Mouse (Mus musculus) heart, postnatal 4 days (tissue): ENCODE results near the gene Trpm3. TPM values are rescaled to one million over a fixed set of nuclear protein-coding genes. Genes with fewer than 3 reads are reported as not detected.

Experiments
- DNase-seq: peaks from one replicate; pipeline ENCODE4 v3.0.0; 2021
- total RNA-seq, 2 experiments: library from RNA; stranded (reverse); gene quantifications; 2 replicates each; pipeline ENCODE4 v1.2.3; 2021

Trpm3 gene
- total RNA-seq, 2 experiments from 2014 or later: 1.3 to 1.4 TPM

DNA sequence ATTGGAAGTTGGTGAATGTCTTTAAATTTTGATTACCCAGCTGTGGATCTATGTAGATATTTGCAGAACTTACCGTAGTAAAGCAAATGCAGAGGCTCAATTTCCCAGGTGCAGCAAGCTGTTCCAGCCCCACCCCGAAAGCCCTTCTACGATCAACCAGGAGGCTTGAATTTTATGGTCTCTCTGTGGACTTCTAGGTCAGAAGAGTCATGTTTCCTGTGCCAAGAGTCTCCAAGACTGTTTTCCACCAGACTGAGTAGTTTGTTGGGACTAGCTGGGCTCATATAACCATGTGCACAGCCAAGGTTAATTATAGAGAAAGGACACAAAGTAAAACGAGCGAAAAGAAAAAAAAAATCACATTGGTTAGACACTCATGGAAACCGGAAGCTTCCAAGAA lies 364.6 kb downstream of the Trpm3 start:
- DNase-seq: no peak

DNA sequence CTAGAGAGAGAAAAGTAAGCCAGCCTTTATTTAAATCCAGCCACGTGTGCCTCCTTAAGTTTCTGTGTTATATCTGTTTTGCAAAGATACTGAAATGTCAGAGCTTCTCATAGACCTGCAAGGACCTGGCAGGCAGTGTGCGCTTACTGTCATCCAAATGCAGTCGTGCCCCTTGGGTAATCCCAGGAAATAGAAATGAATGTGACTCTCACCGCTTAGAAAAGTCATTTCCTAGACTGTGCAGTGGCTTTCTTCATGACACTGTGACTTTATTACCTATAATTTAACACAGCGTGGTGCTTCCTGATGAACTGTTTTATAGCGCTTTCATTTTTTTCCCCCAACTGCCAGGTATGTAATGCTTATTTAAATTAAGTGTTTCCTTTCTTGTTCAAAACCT lies 379.7 kb downstream of the Trpm3 start:
- no peak for DNase-seq

DNA sequence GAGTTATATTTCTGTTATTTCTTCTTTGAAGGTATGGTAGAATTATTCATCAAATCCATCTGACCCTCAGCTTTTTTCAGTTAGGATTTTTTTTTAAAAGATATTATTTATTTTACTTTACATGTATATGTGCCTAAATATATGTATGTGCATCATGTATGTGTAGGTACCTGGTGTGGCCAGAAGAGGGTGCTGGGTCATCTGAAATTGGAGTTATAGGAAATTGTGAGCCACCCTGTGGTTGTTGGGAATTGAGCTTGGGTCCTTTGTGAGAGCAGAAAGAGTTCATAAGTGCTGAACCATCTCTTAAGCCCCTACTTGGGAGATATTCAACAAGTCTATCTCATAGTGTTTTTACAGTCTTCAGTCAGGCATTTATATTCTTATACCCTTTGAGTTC lies 389.1 kb downstream of the Trpm3 start:
- DNase-seq: no peak

DNA sequence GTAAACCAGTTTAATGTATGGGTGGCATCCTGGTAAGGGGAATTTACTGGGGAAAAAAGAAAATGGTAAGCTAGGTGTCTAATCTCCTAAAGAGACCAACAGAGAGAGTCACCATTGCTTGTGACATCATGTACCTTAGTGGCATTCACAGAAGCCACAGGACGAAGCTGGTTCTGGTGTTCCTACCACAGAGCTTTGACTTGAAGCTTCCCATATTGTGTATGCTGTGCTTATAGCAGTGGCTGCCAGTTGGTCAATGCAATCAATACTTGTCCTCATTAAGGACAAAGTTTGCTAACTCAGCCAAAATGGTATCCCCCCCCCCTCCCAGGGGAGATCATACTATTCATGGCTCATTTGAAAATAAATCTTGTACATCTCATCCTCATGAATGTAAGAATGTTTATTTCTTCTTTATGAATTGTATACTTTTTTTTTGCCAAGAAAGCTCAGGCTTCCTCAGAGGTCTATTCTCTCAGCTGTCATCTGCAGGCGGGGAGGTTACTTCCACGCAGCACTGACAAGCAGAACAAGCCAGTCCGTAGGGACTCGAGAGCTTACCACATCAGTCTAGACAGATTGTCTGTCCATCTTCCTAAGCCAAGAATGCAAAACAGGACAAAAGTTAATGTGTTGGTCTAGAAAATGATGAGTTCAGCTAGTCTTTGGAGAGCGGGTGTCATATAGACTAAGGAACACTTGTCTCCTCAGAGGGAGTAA lies 404.3 kb downstream of the Trpm3 start:
- DNase-seq: no peak

DNA sequence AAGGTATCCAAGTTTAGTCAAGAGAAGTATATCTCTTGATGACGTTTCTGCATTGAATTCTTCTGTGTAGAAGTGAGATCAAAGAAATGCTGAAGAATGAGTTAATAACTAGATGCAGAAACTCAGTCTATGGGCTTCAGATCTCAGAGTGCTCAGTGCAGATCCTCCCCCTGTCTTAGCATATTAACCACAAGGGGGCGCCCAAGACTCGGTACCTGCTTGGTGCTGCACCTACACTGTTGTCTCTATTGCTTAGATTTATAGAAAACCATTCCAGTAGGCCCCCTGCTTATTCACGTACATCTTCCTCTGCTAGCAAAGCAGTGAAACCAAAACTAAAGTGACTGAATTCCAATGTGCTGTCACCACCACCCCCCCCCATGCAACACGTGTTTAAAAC lies 413.3 kb downstream of the Trpm3 start:
- DNase-seq: peak; percentile 72

DNA sequence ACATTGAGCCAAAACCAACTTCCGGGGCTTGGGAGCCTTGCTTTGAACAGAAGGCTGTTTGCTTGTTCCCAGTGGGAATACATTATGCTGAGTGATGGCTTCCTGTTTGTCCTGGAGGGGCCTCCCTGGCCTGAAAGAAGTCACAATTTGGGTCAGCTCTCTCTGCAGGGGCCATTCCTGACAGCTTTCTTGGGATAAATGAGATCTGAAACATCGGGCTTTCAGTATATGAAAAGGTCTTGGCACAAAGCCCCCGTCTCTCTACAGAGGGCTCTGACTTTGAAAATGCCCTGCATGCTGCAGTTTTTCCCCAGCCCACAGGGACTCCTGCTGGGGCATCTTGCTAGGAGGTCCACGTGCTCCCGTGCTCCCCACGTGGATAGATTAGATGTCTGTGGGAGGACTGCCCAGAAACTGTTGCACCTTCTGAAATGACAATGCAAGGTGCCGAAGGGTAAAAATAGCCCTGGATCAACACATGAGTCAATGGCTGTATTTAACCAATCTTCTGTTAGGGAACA lies 415.6 kb downstream of the Trpm3 start:
- DNase-seq: peak; percentile 50

DNA sequence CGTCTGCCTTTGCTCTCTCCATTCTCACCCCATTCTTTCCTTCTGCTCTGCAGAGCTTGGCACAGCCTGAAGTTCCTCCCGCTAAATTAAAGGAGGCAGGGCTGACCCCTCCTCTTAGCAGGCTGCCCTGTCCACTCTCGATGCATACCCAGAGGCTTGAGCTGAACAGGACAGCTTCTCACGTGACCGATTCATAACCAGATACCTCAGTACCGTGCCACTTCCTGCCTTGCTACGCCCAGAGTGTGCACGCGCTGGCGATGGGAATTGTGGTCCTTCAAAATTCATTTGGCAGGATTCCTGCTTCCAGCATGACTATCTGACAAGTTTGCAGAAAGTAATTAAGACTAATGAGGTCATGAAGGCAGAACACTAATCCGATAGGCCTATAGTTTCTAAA lies 433.6 kb downstream of the Trpm3 start:
- DNase-seq: no peak

DNA sequence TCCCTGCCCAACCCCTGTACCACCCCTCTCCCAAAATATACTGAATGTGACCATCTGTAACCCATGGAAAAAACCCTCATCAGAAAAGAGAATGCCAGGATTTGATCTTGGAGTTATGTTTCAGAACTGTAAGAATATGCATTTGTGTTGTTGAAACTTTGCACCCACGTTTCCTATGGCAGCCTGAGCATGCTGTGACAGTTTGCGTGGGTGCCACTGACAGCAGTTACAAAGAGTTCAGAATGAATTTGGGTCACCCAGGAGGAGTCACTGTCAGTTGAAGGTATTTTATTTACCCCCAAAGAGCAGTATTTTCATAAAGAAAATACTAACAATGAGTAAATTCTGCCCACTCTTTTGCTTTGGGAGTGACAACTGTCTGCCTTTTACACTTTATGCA lies 434.0 kb downstream of the Trpm3 start:
- DNase-seq: no peak

DNA sequence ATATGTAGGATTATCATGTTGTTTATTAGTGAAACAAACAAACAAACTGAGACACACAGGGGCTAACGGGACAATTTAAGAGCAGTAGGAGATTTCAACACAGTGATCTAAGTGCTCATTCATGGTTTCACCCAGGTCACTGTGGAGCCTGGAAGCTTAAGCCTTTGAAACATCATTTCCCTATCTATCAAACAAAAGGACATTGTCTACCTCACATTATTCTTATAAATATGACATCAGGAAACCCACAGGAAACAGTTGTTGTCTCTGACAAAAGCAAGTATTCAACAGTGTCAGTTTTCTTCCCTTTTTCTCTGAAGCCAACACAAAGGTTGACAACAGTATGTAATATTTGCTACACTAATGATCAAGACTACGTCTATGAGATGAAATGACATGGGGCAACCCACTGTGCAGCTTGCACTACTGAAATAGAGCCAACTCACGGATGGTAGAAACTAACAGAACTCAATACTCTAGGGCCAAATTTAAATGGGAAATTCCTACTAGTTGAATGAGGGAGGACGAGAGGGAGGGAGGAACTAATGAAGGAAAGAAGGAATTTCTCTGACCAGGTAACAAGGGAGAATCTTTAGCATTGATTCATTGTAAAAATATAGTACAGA lies 443.4 kb downstream of the Trpm3 start:
- no peak for DNase-seq

DNA sequence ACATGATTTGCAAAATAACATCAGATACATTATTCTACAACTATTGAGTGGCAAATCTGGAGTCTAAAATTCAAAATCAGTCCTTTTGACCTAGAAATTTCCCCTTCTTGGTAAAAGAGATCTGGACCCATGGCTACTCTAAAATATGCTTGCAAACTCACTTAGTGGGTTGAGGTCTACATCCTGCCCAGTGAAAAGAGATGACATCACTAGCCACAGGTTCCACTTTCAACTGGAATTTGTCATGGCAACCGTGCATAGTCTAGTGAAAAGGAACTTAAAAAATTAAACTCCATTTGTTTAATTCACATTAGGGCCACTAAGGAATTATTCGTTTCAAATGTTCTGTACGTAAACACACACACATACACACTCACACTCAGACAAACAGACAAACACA lies 455.6 kb downstream of the Trpm3 start:
- no peak for DNase-seq

DNA sequence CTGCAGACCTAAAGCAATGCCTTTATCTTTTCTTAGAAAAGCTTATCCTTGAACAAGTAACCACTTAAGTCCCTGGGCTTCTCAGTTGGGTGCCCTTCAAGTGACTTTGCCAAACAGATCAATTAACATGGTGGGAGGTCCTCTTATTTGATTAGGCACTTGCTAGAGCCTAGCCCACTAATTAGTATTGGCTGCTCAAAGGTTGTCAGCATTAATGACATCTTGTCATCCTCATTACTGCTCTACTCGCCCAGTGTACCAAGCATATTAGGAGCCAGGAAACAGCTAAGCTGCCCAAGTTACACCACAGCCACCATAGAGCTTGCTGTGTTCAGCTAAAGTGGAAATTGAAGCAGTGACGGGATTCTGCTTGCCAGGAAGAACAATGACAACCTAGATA lies 456.4 kb downstream of the Trpm3 start:
- DNase-seq: no peak

DNA sequence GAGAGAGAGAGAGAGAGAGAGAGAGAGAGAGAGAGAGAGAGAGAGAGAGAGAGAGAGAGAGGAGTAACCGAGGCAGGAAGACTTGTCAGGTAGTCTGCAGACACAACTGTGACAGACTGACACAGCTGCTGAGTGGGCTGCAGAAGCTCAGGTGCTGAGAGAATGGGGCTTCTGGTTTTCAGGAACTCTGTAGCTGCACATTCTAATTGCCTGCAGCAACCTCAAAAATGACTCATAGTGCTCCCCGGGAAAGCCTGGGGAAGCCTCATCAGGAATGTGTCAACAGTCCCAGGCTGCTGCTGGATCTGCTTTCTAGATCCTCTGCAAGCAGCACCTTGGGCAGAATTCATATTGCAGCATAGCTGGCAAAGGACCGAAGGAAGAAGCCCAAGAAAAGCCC lies 457.9 kb downstream of the Trpm3 start:
- no peak for DNase-seq

DNA sequence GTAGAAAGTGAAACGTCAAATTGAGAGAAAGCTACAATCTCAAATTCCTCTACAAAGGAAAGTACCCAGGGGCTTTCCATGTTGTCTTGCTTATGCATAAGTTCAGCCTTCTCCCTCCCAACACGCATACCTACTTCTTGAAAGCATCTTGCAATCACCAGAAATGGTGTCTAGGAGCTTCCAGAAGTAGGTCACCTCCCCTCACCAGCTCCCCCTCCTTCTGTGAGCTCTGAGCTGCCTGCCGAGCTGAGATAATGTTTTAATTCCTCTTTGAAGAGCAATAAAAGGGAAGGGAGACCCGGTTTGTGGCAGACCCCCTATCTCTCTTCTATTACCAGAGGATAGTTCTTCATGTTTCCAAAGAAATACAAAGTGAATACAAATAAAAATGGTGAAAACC lies 465.5 kb downstream of the Trpm3 start:
- DNase-seq: no peak

DNA sequence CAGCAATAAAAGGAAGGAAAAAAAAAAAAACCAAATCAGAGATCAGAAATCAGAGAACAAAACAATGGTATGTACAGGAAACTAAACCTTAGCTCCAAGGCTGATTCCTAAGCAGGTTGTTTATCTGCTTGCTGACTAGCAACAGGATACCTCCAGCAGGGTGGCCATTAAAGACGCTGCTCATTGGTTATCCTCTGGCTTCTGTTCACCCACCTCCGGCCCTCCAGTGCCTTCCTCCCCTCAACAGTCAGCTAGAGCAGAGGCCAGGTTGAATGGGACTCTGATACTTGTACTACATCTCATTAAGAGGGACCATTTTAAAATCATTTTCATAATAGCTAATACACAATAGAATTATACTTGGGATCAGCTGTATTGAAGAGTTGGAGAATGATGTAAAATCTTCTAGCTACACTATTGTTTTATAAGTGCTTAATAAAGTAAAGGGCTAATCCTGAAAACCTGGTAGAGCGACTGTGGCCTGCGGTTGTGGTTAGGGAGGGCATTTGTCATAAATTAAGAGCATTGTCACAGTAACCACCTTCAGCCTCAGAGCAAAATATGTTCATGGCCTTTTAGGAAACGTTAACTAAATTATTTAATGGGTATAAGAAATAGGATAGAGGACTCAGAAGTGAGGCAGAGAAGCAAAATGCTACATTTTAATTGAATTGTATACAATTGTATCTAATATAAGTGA lies 469.3 kb downstream of the Trpm3 start:
- DNase-seq: no peak

DNA sequence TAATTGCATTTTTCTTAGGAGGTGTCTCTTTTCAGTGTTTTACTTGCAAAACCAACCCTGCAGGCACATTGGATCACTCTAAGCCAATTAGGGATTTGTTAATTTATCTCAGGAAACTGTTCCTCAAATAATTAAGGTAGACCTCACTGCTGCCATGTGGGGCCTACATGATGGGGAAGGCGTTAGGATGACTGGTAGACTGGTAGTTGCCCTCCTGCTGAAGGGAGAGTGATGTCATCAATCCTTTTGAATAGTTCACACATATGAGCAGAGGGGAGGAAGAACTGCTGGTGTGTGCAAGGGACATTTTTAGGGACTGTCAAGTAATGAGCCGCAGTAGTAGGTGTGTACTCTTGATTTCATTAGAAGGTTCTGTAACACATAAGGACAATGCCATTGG lies 472.8 kb downstream of the Trpm3 start:
- DNase-seq: no peak

DNA sequence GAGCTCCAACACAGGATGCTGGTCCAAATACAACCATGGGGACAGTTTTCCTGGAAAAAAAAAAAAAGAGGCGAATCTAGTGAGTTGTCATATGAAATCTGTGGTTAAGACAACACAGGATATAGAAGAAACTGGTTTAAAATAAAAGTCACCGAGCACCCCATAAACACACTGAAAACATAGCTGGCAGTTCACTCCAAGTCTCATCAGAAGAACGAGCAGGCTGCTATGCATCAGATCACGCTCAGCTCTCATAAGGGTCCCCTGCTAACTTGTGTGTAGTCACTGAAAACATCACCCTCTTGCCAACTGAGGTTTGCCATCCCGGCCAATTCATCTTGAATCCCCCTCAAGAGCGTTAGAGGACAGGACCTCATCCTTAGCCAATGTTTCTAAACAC lies 476.5 kb downstream of the Trpm3 start:
- DNase-seq: no peak

DNA sequence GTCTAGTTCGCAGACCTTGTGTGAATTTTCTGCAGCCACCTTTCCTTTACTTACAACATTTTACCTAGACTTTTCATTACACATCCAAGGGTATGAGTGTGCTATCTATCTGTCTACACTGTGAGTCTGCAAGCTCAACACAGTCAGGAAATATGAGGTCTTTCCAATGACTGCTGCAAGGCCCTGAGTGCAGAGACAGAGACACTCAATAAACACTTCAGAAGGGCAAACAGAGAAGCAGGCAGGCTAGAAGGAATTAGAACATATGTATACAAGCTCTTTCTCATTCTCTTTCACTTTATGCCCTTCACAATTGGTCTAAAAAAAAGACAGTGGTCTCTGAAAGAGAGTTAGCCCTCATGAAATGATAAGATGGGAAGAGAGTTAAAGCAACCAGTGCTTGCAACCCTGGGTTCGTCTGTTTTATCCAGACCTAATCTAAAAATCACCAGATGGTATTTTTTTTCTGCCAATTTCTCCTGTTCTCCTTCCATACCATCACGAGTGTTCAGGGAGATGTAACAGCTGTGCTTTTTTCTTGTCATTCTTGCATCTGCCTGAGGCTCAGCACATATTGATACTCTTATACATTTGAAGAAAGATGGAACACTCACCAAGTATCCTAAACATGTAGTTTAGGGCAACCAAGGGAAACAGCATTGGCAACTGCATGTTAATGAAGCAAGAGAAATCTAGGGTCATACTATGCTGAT lies 486.1 kb downstream of the Trpm3 start:
- DNase-seq: no peak

DNA sequence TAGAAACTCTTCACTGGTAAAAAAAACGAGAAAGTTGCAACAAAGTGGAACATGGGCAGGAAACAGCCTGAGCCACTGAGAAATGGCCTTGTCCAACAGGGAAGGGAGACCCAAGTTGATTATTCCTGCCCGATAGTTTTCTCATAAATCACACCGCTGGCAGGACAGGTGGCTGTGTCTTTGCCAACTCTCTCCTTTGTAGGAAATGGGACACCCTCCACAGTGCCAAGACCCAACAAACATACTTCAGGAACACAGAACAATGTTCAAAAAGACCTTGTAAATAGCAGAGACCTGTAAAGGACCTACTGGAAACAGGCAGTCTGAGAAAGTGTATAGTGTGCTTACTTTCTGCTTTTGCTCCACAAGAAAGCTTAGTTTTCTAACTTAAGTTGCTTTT lies 490.0 kb downstream of the Trpm3 start:
- DNase-seq: no peak

DNA sequence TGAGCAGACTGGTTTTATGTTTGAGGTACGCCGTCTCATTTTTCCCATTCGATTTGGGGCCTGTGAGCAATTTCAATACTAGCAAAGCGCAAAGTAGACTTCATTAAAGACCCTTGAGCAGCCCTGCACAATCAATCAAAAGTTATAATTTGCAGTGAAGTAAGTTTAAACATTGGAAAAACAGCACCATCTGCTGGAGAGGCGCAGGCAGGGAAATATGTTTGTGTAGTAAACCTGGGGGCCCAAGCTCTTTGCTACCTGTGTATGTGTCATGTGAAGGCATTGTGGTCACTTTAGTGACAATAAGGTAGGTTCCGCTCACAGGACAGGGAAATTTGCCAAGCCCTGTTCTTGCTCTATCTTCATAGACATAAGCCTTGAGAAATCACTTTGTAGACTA lies 492.5 kb downstream of the Trpm3 start:
- DNase-seq: peak; percentile 29

DNA sequence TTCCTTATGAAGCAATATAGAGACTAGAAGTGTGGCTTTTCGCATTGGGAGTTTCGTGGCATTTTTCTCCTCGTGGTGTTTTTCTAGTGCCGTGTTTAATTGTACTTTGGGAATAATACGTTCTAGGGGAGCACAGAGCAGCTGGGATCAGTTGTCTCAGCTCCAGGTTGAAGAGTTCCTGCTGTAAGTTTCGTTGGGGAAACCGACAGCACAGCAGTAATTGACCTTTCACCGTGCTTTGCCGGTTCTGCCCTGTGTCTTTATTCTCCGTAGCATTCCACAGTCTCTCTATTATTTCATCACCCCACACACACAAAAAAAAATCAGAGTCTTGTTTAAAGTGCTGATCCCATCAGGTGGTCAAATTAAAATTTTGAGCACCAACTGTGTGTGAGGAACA lies 496.8 kb downstream of the Trpm3 start:
- DNase-seq: no peak

DNA sequence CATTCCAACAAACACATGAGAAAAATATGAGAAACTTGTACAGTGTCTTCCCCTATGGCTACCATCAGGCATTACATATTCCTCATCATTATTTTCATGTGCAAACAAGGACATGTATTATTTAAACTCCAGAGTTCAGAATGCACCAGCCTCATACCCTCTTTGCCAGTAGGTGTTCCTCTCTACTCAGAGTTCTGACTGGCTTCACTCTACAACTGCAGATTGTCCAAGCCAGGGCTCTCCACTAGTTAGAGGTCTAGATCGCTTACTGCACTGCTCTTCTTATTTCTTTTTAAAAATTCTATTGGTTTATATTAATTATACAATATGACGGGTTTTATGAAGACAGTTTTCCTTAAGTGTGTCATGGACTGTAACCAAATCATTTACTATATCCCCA lies 498.9 kb downstream of the Trpm3 start:
- DNase-seq: no peak

DNA sequence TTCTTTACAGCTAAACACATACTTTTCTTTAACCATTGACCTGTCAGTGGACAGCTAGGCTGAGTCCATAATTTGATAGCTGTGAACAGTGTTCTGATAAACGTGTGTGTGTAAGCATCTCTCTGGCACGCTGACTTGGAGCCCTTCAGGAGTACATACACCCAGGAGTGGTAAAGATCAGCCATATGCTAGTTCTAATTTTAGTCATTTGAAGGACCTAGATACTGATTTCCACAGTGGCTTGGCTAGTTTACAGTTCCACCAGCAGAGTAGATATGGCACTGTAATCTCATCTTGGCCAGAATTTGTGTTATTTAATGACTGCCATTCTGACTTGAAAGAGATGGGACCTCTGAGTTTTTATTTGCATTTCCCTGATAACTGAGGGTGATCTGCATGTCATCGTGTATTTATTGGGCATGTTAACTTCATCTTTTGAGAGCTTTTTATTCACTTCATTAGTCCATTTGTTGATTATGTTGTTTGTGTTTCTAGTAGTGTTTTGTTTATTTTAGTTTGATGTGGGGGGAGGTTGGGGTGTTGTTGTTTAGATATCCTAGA lies 499.6 kb downstream of the Trpm3 start:
- DNase-seq: no peak

DNA sequence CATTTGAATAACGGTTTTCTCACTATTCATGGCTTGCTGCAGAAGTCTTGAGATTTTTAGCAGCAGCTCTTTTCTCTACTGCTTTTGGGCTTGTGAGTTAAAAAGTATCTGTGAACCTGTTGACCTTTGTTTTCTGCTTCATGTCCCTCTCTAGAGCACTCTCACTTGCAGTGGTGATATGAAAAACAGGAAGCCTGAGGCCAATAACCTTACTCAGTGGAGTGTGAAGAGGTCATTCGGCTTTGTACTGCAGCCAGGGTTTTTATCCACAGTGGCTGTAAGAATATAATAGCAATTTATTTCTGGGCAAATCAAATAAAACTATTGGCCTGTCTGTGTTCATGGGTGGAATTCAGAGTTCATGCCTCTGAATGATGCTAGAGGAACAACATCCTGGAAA lies 503.3 kb downstream of the Trpm3 start:
- no peak for DNase-seq
